Mouse (Mus musculus) heart, adult 2 months (tissue): Measurements from ENCODE around the gene Gpr153. TPM values are rescaled to one million over a fixed set of nuclear protein-coding genes. Genes with fewer than 3 reads are reported as not detected.

ENCODE experiments used
- DNase-seq, 2 experiments: peaks; one replicate each; pipeline ENCODE4 v3.0.0; 2021
- H3K27ac ChIP-seq: fragments of 200-600 bp; 2 replicates; pipeline ENCODE4 v1.8.1; 2022
- H3K27me3 ChIP-seq: fragments of 200-500 bp; 2 replicates; pipeline ENCODE4 v1.6.1; 2012; ENCODE audit warnings: mild to moderate bottlenecking, low read length, inconsistent platforms, mixed read lengths; ENCODE audit not compliant: control insufficient read depth, insufficient read depth
- H3K36me3 ChIP-seq: fragments of 200-500 bp; 2 replicates; pipeline ENCODE4 v1.6.1; 2012; ENCODE audit warnings: low read length, inconsistent platforms; ENCODE audit not compliant: control insufficient read depth, insufficient read depth
- H3K4me1 ChIP-seq: fragments of 200-500 bp; 2 replicates; pipeline ENCODE4 v1.6.1; 2011; ENCODE audit warnings: low read length; ENCODE audit not compliant: control insufficient read depth, insufficient read depth
- H3K4me3 ChIP-seq: fragments of 200-600 bp; 2 replicates; pipeline ENCODE4 v1.8.1; 2022
- H3K79me2 ChIP-seq: fragments of 200-500 bp; replicated peaks from 2 replicates; pipeline ENCODE4 v1.6.1; 2012; ENCODE audit warnings: mild to moderate bottlenecking, inconsistent platforms, low read length, moderate library complexity, mixed read lengths; ENCODE audit not compliant: control insufficient read depth, insufficient read depth
- H3K9ac ChIP-seq: fragments of 200-500 bp; 2 replicates; pipeline ENCODE4 v1.6.1; 2012; ENCODE audit warnings: low read depth, mild to moderate bottlenecking, control low read depth, inconsistent platforms, low read length, mixed read lengths
- CTCF ChIP-seq: fragments of 200-600 bp; IDR thresholded peaks from 2 replicates; pipeline ENCODE4 v1.8.1; 2022; ENCODE audit warnings: antibody characterized with exemption, mild to moderate bottlenecking, moderate library complexity
- EP300 ChIP-seq: fragments of 200-500 bp; IDR thresholded peaks from 2 replicates; pipeline ENCODE4 v1.6.1; 2011; ENCODE audit warnings: low read depth, low read length, control low read depth; ENCODE audit not compliant: insufficient read depth
- POLR2A ChIP-seq: fragments of 200-500 bp; IDR thresholded peaks from 2 replicates; pipeline ENCODE4 v1.6.1; 2011; ENCODE audit warnings: mild to moderate bottlenecking, low read depth, low read length, control low read depth; ENCODE audit not compliant: insufficient read depth
- WGBS: fragments of 180-500 bp; shearing (Covaris S2); methylation state at CpG from one replicate; pipeline ENCODE4 v1.1.7; 2018; 5-methylcytosine and 5-hydroxymethylcytosine counted together
- intact Hi-C: fragments of 180-260 bp; cut with DNase I; formaldehyde crosslinking; loops from one replicate; pipeline ENCODE4 v1.15.1; 2025
- polyA plus RNA-seq: library from polyadenylated mRNA; depleted of rRNA; stranded (reverse); fragments of >200 nt; gene quantifications from 2 replicates; pipeline ENCODE4 v1.2.3, GENCODE M21; 2012
- total RNA-seq, 2 experiments: library from RNA; stranded (reverse); gene quantifications; 2 replicates each; pipeline ENCODE4 v1.2.3; 2021

Gpr153 gene
- total and polyA plus RNA-seq, 3 experiments = 8.6 to 18.0 (median 11.9) TPM

GRCm38 (mm10) chr4:152247195-152247594, 26.8 kb upstream of the Gpr153 start:
- 35% methylated on average over 3 of the region's 3 CpGs for WGBS
- H3K27ac ChIP-seq = peak overlapping the region; percentile 87

GRCm38 (mm10) chr4:152250615-152251014, 23.4 kb upstream of the Gpr153 start:
- H3K27me3 ChIP-seq = no peaks in the 10 kb centered on the region
- no peak overlapping the region for H3K9ac ChIP-seq
- H3K36me3 ChIP-seq = 0 out of 2 replicates have a peak, but pooled peaks cover 2% of the 10 kb centered on the region
- DNase-seq = no peak
- WGBS = 86% methylated on average over 6 of the region's 6 CpGs
- H3K79me2 ChIP-seq = no peaks in the 10 kb centered on the region
- H3K27ac ChIP-seq = no peak overlapping the region
- no peak overlapping the region for H3K4me3 ChIP-seq
- intact Hi-C loops = no loop called here
- peaks cover 7% of the 10 kb centered on the region; the same call in 1 of the 2 replicates for H3K4me1 ChIP-seq
- no peak for TF ChIP-seq CTCF
- TF ChIP-seq EP300 = no peak
- no peak for TF ChIP-seq POLR2A

More at GRCm38 (mm10) chr4:152247195-152247594, 26.8 kb upstream of the Gpr153 start:
- H3K9ac ChIP-seq = no peak overlapping the region
- no peak for DNase-seq
- intact Hi-C loops = loop anchor here (2.0 kb wide), 1 partner anchor 26 kb away; no protein-coding TSS in a partner anchor
- no peaks in the 10 kb centered on the region for H3K27me3 ChIP-seq
- H3K79me2 ChIP-seq = no peaks in the 10 kb centered on the region
- H3K4me1 ChIP-seq = peaks cover 15% of the 10 kb centered on the region
- no peak overlapping the region for H3K4me3 ChIP-seq
- H3K36me3 ChIP-seq = 0 out of 2 replicates have a peak, but pooled peaks cover 2% of the 10 kb centered on the region
- TF ChIP-seq EP300 (no peak), POLR2A (no peak), CTCF (no peak)

GRCm38 (mm10) chr4:152253183-152253759, 20.8 kb upstream of the Gpr153 start:
- no peak overlapping the region for H3K4me3 ChIP-seq
- H3K36me3 ChIP-seq = no peaks in the 10 kb centered on the region
- peaks cover 7% of the 10 kb centered on the region for H3K4me1 ChIP-seq
- WGBS = 63% methylated on average over 9 of the region's 9 CpGs
- peak overlapping the region; percentile 49; the same call in 1 of the 2 replicates for H3K27ac ChIP-seq
- no peak for DNase-seq
- no peaks in the 10 kb centered on the region for H3K27me3 ChIP-seq
- intact Hi-C loops = no loop called here
- H3K79me2 ChIP-seq = no peaks in the 10 kb centered on the region
- TF ChIP-seq POLR2A (no peak), CTCF (no peak), EP300 (no peak)
- no peak overlapping the region for H3K9ac ChIP-seq

- TF ChIP-seq EP300 (peak; percentile 89), CTCF (peak; percentile 18; the same call in 1 of the 2 replicates), POLR2A (no peak)
- 23% methylated on average over 6 of the region's 6 CpGs for WGBS
- no peak overlapping the region for H3K9ac ChIP-seq
- no peaks in the 10 kb centered on the region for H3K36me3 ChIP-seq
- no peak overlapping the region for H3K4me3 ChIP-seq
- H3K4me1 ChIP-seq = peaks cover 14% of the 10 kb centered on the region
- peak overlapping the region; percentile 51 for H3K27ac ChIP-seq
- intact Hi-C loops = no loop called here
- H3K79me2 ChIP-seq = no peaks in the 10 kb centered on the region
- peak; percentile 77 to 85 for DNase-seq
- no peaks in the 10 kb centered on the region for H3K27me3 ChIP-seq
These were observed 17.0 kb upstream of the Gpr153 start for GRCm38 (mm10) chr4:152257070-152257469.

DNA sequence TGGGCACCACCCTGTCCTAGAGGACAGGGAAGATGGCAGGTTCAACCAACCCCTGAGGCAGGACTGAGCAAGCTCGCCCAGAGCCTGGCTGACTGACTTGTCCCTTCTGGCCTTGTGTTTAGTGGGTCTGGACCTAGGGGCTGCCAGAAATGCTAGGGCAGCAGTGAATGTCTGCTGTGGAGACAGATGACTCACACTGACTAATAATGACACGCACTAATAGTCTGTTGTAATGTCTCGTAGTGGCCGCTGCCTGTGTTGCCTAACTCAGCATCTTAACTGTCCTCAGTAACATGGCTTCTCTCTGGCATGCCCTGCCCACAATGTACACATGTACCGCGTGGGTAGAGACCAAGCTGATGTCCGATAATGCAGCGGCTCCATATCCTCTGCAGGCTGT, 13.6 kb upstream of the Gpr153 start:
- no peak overlapping the region for H3K4me3 ChIP-seq

GRCm38 (mm10) chr4:152262187-152262586, 11.8 kb upstream of the Gpr153 start:
- no peaks in the 10 kb centered on the region for H3K27me3 ChIP-seq
- H3K4me3 ChIP-seq = no peak overlapping the region
- no peak overlapping the region for H3K9ac ChIP-seq
- intact Hi-C loops = no loop called here
- DNase-seq = peak in 1 of 2 experiments; percentile 75
- peak; percentile 47; the same call in 1 of the 2 replicates for TF ChIP-seq EP300
- no peak for TF ChIP-seq CTCF
- peaks cover 18% of the 10 kb centered on the region for H3K4me1 ChIP-seq
- WGBS = 32% methylated on average over 9 of the region's 9 CpGs
- H3K27ac ChIP-seq = peak overlapping the region; percentile 61
- H3K36me3 ChIP-seq = no peaks in the 10 kb centered on the region
- no peaks in the 10 kb centered on the region for H3K79me2 ChIP-seq

More for the DNA sequence above, 13.6 kb upstream of the Gpr153 start:
- no peaks in the 10 kb centered on the region for H3K79me2 ChIP-seq
- WGBS = 80% methylated on average over 8 of the region's 8 CpGs
- DNase-seq = no peak
- intact Hi-C loops = no loop called here
- H3K36me3 ChIP-seq = no peaks in the 10 kb centered on the region
- no peaks in the 10 kb centered on the region for H3K27me3 ChIP-seq
- TF ChIP-seq EP300 = no peak
- no peak for TF ChIP-seq POLR2A
- TF ChIP-seq CTCF = no peak
- H3K4me1 ChIP-seq = peaks cover 18% of the 10 kb centered on the region
- no peak overlapping the region for H3K9ac ChIP-seq
- no peak overlapping the region for H3K27ac ChIP-seq
